Mouse (Mus musculus) liver, postnatal 0 days (tissue): Measurements from ENCODE around the gene Hist1h4c.

Source experiments
- CTCF ChIP-seq: sonication (generic); IDR thresholded peaks from 2 replicates; pipeline ENCODE4 v1.5.1; 2016; ENCODE audit warnings: antibody characterized with exemption, low read depth
- EP300 ChIP-seq: IDR thresholded peaks from 2 replicates; pipeline ENCODE4 v1.6.1; 2016; ENCODE audit warnings: antibody characterized with exemption, low read depth, mild to moderate bottlenecking

DNA sequence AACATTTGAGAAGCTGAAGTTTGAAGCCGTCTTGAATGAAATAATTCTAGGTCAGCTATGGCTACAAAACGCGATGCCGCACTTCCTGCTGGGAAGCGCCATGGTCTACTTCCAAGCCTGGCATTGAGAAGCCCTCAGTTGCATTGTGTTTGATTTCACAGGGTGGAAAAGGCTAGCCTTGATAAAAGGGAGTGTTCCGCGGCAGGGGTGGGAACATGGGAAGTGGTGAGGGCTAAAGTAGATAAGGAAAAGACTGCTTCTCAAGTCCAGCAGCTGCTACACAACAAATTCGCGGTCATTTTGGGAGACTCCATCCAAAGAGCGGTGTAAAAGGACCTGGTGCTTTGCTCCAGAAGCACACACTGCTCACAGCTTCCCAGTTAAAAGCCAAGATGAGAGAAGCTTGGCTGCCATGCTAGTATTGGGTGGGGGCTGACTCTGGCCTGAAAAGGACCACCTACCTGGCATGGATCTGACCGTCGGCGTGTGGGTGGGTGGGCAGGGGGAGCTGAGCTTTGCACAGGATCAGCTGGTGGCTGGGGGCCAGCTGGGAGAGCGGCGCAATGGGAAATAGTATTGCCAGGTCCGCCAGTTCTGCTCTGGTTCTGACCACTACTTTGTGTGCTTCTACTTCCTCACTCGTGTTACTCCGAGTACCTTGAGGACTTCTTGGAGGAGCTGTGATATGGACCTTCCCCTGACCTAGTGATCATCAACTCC is 30.4 kb upstream of the Hist1h4c start:
- TF ChIP-seq CTCF (no peak), EP300 (no peak)
